ENCODE assay signal across 30 mouse cellular contexts in genomic region chr6:136286589-136286988, GRCm38 (mm10). TPM values are rescaled to one million over a fixed set of nuclear protein-coding genes. Genes with fewer than 3 reads are reported as not detected.
DNase-seq lines count a peak whose midpoint lies in the region; ATAC-seq and TF ChIP-seq lines count a peak whose summit lies in the region.
"Had no signal": no experiment of that assay in that cellular context is flagged by ENCODE, and none has a peak within 500 bp of the region (broad histone marks: within the 10 kb centered on the region; RNA-seq: fewer than 3 reads in every experiment).

No protein-coding gene starts in this region.

- H3K4me1 ChIP-seq in hindbrain, postnatal 0 days (ENCODE audit: insufficient read depth, low read length): no peaks in the 10 kb centered on the region
- H3K4me1 ChIP-seq in hindbrain, embryonic 13.5 days (replicated peaks): 0 out of 2 replicates have a peak, but pooled peaks cover 3% of the 10 kb centered on the region
- no peaks in the 10 kb centered on the region for H3K4me1 ChIP-seq in midbrain, postnatal 0 days (ENCODE audit: insufficient read depth, low read length)
- H3K4me1 ChIP-seq in midbrain, embryonic 13.5 days (replicated peaks): no peaks in the 10 kb centered on the region
- H3K4me1 ChIP-seq: embryonic facial prominence, embryonic 12.5 days; embryonic facial prominence, embryonic 15.5 days; heart, embryonic 12.5 days; heart, embryonic 15.5 days; hindbrain, embryonic 10.5 days had no signal

- H3K4me2 ChIP-seq in hindbrain, postnatal 0 days (ENCODE audit: low read depth, low read length): no peak overlapping the region
- no peak overlapping the region for H3K4me2 ChIP-seq in hindbrain, embryonic 13.5 days
- no peak overlapping the region for H3K4me2 ChIP-seq in midbrain, postnatal 0 days (ENCODE audit: low read depth, low read length, poor library complexity, severe bottlenecking)
- no peak overlapping the region for H3K4me2 ChIP-seq in midbrain, embryonic 13.5 days (replicated peaks)
- H3K4me2 ChIP-seq: embryonic facial prominence, embryonic 12.5 days; embryonic facial prominence, embryonic 15.5 days; heart, embryonic 12.5 days; heart, embryonic 15.5 days; hindbrain, embryonic 14.5 days had no signal

- 49% methylated on average over 4 of the region's 4 CpGs for WGBS in hindbrain, postnatal 0 days
- 49% methylated on average over 4 of the region's 4 CpGs for WGBS in hindbrain, embryonic 13.5 days
- WGBS in midbrain, postnatal 0 days: 49% methylated on average over 4 of the region's 4 CpGs
- WGBS in midbrain, embryonic 13.5 days: 61% methylated on average over 4 of the region's 4 CpGs

- no peak overlapping the region for H3K4me3 ChIP-seq in hindbrain, postnatal 0 days (ENCODE audit: low read length)
- H3K4me3 ChIP-seq in hindbrain, embryonic 13.5 days: no peak overlapping the region
- no peak overlapping the region for H3K4me3 ChIP-seq in midbrain, postnatal 0 days (ENCODE audit: low read depth, low read length)
- H3K4me3 ChIP-seq in midbrain, embryonic 13.5 days (replicated peaks): no peak overlapping the region
- H3K4me3 ChIP-seq: embryonic facial prominence, embryonic 12.5 days; embryonic facial prominence, embryonic 15.5 days; heart, embryonic 12.5 days; heart, embryonic 15.5 days; hindbrain, embryonic 10.5 days had no signal

- ATAC-seq in hindbrain, postnatal 0 days: no peak
- no peak for ATAC-seq in hindbrain, embryonic 13.5 days (ENCODE audit: low FRiP score)
- ATAC-seq in midbrain, postnatal 0 days (ENCODE audit: low FRiP score): no peak
- no peak for ATAC-seq in midbrain, embryonic 13.5 days
- ATAC-seq: CD4-positive, CD25-positive, alpha-beta regulatory T cell, adult 4 months; forebrain, embryonic 14.5 days had no signal

- no peak overlapping the region for H3K27ac ChIP-seq in hindbrain, postnatal 0 days
- no peak overlapping the region for H3K27ac ChIP-seq in hindbrain, embryonic 13.5 days
- H3K27ac ChIP-seq in midbrain, postnatal 0 days (ENCODE audit: low read depth, low read length): no peak overlapping the region
- no peak overlapping the region for H3K27ac ChIP-seq in midbrain, embryonic 13.5 days
- H3K27ac ChIP-seq: embryonic facial prominence, embryonic 12.5 days; embryonic facial prominence, embryonic 15.5 days; heart, embryonic 15.5 days; hindbrain, embryonic 10.5 days; hindbrain, embryonic 14.5 days had no signal

- no peaks in the 10 kb centered on the region for H3K27me3 ChIP-seq in hindbrain, postnatal 0 days (ENCODE audit: insufficient read depth, low read length)
- H3K27me3 ChIP-seq in hindbrain, embryonic 13.5 days: no peaks in the 10 kb centered on the region
- no peaks in the 10 kb centered on the region for H3K27me3 ChIP-seq in midbrain, postnatal 0 days (ENCODE audit: insufficient read depth, low read length)
- H3K27me3 ChIP-seq in midbrain, embryonic 13.5 days: no peaks in the 10 kb centered on the region
- H3K27me3 ChIP-seq: embryonic facial prominence, embryonic 12.5 days; embryonic facial prominence, embryonic 15.5 days; heart, embryonic 12.5 days; heart, embryonic 15.5 days had no signal

- DNase-seq in hindbrain, postnatal 0 days (ENCODE audit: low spot score): peak; percentile 17
- DNase-seq in midbrain, postnatal 0 days (ENCODE audit: low spot score): peak; percentile 19
- peak; percentile 45 for DNase-seq in brain, embryonic 14.5 days (ENCODE audit: low read depth)
- no peak for DNase-seq in testis, postnatal 14 days (ENCODE audit: low spot score)
- DNase-seq: adrenal gland, adult 2 months; adrenal gland, postnatal 14 days; cerebellum, adult 18-20 months; cerebellum, adult 9-10 months; cerebellum, postnatal 14 days; gastrocnemius, postnatal 25 days; heart, adult 18-20 months; heart, postnatal 10 days; heart, postnatal 36 days had no signal

- no peak for TF ChIP-seq CTCF in hindbrain, postnatal 0 days (IDR thresholded peaks at IDR 0.05; ENCODE audit: low read depth)
- no peak for TF ChIP-seq CTCF in midbrain, postnatal 0 days (IDR thresholded peaks at IDR 0.05)
- no peak for TF ChIP-seq CTCF in brain, embryonic 14.5 days (IDR thresholded peaks at IDR 0.05; ENCODE audit: borderline replicate concordance, extremely low read depth, insufficient read depth, insufficient read length)

- H3K9me3 ChIP-seq in hindbrain, postnatal 0 days (ENCODE audit: low read length): no peaks in the 10 kb centered on the region
- H3K9me3 ChIP-seq in hindbrain, embryonic 13.5 days: no peaks in the 10 kb centered on the region
- H3K9me3 ChIP-seq in midbrain, postnatal 0 days (ENCODE audit: low read length): no peaks in the 10 kb centered on the region
- no peaks in the 10 kb centered on the region for H3K9me3 ChIP-seq in midbrain, embryonic 13.5 days
- H3K9me3 ChIP-seq: embryonic facial prominence, embryonic 12.5 days; embryonic facial prominence, embryonic 15.5 days; heart, embryonic 12.5 days; heart, embryonic 15.5 days; hindbrain, embryonic 10.5 days had no signal

- H3K36me3 ChIP-seq in hindbrain, postnatal 0 days (ENCODE audit: insufficient read depth, low read length): no peaks in the 10 kb centered on the region
- no peaks in the 10 kb centered on the region for H3K36me3 ChIP-seq in hindbrain, embryonic 13.5 days
- H3K36me3 ChIP-seq in midbrain, postnatal 0 days (ENCODE audit: insufficient read depth, low read length): no peaks in the 10 kb centered on the region
- H3K36me3 ChIP-seq in midbrain, embryonic 13.5 days: no peaks in the 10 kb centered on the region
- H3K36me3 ChIP-seq: embryonic facial prominence, embryonic 12.5 days; embryonic facial prominence, embryonic 15.5 days; heart, embryonic 12.5 days; heart, embryonic 15.5 days; hindbrain, embryonic 10.5 days had no signal

- H3K9ac ChIP-seq in hindbrain, postnatal 0 days (replicated peaks; ENCODE audit: low read length): no peak overlapping the region
- no peak overlapping the region for H3K9ac ChIP-seq in hindbrain, embryonic 13.5 days
- no peak overlapping the region for H3K9ac ChIP-seq in midbrain, postnatal 0 days (replicated peaks; ENCODE audit: low read length, poor library complexity, severe bottlenecking)
- no peak overlapping the region for H3K9ac ChIP-seq in midbrain, embryonic 13.5 days (replicated peaks)
- H3K9ac ChIP-seq: embryonic facial prominence, embryonic 12.5 days; embryonic facial prominence, embryonic 15.5 days; heart, embryonic 12.5 days; heart, embryonic 15.5 days; hindbrain, embryonic 14.5 days had no signal

- TF ChIP-seq POLR2A in brain, embryonic 14.5 days (IDR thresholded peaks at IDR 0.05; ENCODE audit: borderline replicate concordance, extremely low read depth, insufficient read depth, insufficient read length, poor library complexity, severe bottlenecking): no peak

RNA-seq across cellular contexts. Expression of gene Gm8994, which starts 40.8 kb away (rescaled TPM):
- not detected in 2 replicates for total RNA-seq in hindbrain, postnatal 0 days (2014; rRNA removed)
- not detected in 2 replicates for polyA plus RNA-seq in hindbrain, postnatal 0 days (2015; fragmentation: Nextera tagmentation; extraction: Ambion mirVana)
- not detected in 2 replicates for polyA plus RNA-seq in hindbrain, embryonic 13.5 days (2015; fragmentation: Nextera tagmentation; extraction: Ambion mirVana)
- 0.11 TPM in 1 of 2 replicates, not detected in the other for total RNA-seq in midbrain, postnatal 0 days (2014; rRNA removed)
- not detected in 2 replicates for polyA plus RNA-seq in midbrain, postnatal 0 days (2015; fragmentation: Nextera tagmentation; extraction: Ambion mirVana)
- not detected in 2 replicates for polyA plus RNA-seq in midbrain, embryonic 13.5 days (2015; fragmentation: Nextera tagmentation; extraction: Ambion mirVana)
- polyA plus RNA-seq in brain, embryonic 14.5 days (2012; rRNA removed): not detected in 2 replicates
- total RNA-seq: adrenal gland, adult 2 months; adrenal gland, postnatal 14 days; adrenal gland, postnatal 4 days; common myeloid progenitor, adult 5-6 weeks; gastrocnemius, adult 8-10 months; gastrocnemius, postnatal 25 days; heart, adult 18-20 months; heart, postnatal 10 days; heart, postnatal 36 days had no signal
- polyA plus RNA-seq: adrenal gland, adult 2 months; CD4-positive, CD25-positive, alpha-beta regulatory T cell, adult 4 months; embryonic facial prominence, embryonic 12.5 days; embryonic facial prominence, embryonic 15.5 days; forebrain, embryonic 11.5 days; forebrain, embryonic 14.5 days; frontal cortex, adult 2 months; gonadal fat pad, adult 2 months; heart, embryonic 12.5 days; heart, embryonic 15.5 days; hindbrain, embryonic 10.5 days; hindbrain, embryonic 14.5 days; intestine, embryonic 14.5 days had no signal
